Mouse (Mus musculus) small intestine, adult 2 months (tissue): ENCODE measurements at regions not wholly inside any gene's neighbourhood (a gene's known extent, or its start where the extent isn't known, plus 50 kb on each side); places are given as distances from the start of the nearest gene placed in this dataset.

Experiments used
- CTCF ChIP-seq: fragments of 200-500 bp; IDR thresholded peaks from 2 replicates; pipeline ENCODE4 v1.5.1; 2012; ENCODE audit warnings: low read depth, mild to moderate bottlenecking, control low read depth, inconsistent platforms, low read length, moderate library complexity, mixed read lengths; ENCODE audit not compliant: insufficient replicate concordance, insufficient read length; ENCODE audit errors: extremely low read depth
- POLR2A ChIP-seq: fragments of 200-500 bp; IDR thresholded peaks from 2 replicates; pipeline ENCODE4 v1.6.1; 2012; ENCODE audit warnings: low read depth, mild to moderate bottlenecking, control low read depth, inconsistent platforms, low read length, moderate library complexity

DNA sequence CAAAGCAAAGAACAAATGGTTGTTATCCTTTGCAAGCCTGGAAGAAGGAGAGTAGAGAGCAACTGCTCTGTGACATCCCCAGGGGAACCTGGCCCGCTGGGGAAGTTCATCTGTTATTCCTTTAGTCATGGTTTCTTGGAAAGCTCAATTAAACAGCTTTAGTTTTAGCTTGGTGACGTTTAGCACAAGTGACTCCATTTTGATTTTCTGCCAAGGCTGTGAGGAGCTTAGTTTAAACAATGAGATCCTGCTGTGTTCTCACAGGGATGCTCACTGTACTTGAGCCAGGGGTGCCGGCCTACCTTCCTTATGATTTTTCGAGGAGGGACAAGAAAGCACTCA, 91.2 kb upstream of the Rybp start:
- TF ChIP-seq CTCF (no peak), POLR2A (no peak)
